Mouse (Mus musculus) kidney, adult 8-10 months (tissue): ENCODE measurements around the gene Vmn1r227.

Source experiments
- DNase-seq, 2 experiments: peaks; one replicate each; pipeline ENCODE4 v3.0.0; 2022

The Vmn1r227 gene

GRCm38 (mm10) chr17:20729543-20729942 is at the start of gene Vmn1r227:
Gene Vmn1r227 (plus strand): TSS chr17:20729843.
- no peak for DNase-seq

- no peak for DNase-seq
Measured at GRCm38 (mm10) chr17:20682543-20682942, 47.1 kb upstream of the Vmn1r227 start, which contains the start of gene Vmn1r226. Gene Vmn1r226 (plus strand): TSS chr17:20682843.

- no peak for DNase-seq
Measured at GRCm38 (mm10) chr17:20786057-20786456, 56.4 kb downstream of the Vmn1r227 start, which contains the start of gene Vmn1r228. Gene Vmn1r228 (minus strand): TSS chr17:20786157.
